ENCODE assay signal across 8 mouse cellular contexts in the genomic region with DNA sequence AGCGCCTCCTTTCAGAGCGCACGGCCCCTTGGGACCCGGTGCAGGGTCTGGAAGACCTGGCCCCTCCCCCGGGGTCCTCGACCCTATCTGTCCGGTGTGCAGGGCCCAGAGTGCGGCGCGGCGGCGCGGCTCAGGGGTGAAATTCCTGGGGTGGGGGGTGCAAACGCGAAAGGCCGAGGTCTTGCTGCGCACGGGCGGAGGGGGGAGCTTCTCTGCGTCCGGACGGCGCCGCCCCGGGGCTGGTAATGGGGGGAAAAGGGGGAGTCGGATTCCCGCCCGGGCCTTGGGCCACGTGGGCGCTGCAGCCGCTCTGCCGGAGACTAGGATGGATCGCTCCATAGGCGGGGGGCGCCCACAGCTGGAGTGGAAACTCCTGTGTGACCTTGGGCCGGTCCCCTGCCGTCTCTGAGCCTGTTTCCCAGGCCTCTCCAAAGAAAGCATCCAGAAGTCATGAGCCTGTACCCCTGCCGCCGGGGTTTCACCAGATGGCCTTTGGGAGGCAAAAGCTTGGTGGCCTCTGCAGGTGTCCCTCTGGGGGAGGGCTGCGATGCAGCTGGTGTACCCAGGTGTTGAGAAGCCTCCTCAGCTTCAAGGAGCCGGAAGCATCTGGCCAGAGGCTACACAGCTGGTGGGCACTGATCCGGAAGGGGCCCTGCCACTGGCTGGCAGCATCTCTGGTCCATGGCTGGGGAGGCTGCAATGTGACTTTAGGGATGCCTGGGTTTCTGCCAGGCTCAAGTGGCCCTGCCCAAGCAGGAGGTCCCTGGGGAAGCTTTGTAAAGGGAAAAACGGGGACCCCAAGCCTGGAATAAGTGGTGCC. TPM values are rescaled to one million over a fixed set of nuclear protein-coding genes. Genes with fewer than 3 reads are reported as not detected.
A peak's percentile ranks its signal among the peaks of the same experiment; 100 is the strongest.
DNase-seq lines count a peak whose midpoint lies in the region; ATAC-seq and TF ChIP-seq lines count a peak whose summit lies in the region.

No protein-coding gene starts in this region.

- no peak for DNase-seq in G1E (ENCODE audit: low spot score)
- peak; percentile 71 for DNase-seq in brain, adult 2 months (ENCODE audit: low read depth, low spot score)
- DNase-seq in forebrain, embryonic 10.5 days (ENCODE audit: extremely low spot score, low spot score) = peak; percentile 87
- DNase-seq in heart, postnatal 0 days (ENCODE audit: low spot score) = peak; percentile 86
- DNase-seq in kidney, postnatal 14 days = peak; percentile 86
- peak; percentile 90 for DNase-seq in retina, postnatal 1 day

- peak overlapping the region; percentile 69; the same call in 1 of the 2 replicates for H3K4me3 ChIP-seq in G1E (ENCODE audit: low read depth, low read length)
- peak overlapping the region; percentile 82 for H3K4me3 ChIP-seq in forebrain, embryonic 10.5 days
- H3K4me3 ChIP-seq in heart, postnatal 0 days (ENCODE audit: low read depth, low read length) = peak overlapping the region; percentile 90
- peak overlapping the region; percentile 86 for H3K4me3 ChIP-seq in lung, embryonic 16.5 days (ENCODE audit: low read length)

- 2% methylated on average over 43 of the region's 43 CpGs for WGBS in forebrain, embryonic 10.5 days
- WGBS in heart, postnatal 0 days = 2% methylated on average over 37 of the region's 43 CpGs
- WGBS in lung, embryonic 16.5 days = 2% methylated on average over 43 of the region's 43 CpGs

- peak; percentile 61; the same call in 1 of the 2 replicates for TF ChIP-seq EP300 in heart, postnatal 0 days (IDR thresholded peaks at IDR 0.05; ENCODE audit: low read depth)

- no peak for ATAC-seq in G1E (ENCODE audit: extremely low read depth, insufficient number of reproducible peaks, low FRiP score, poor library complexity, severe bottlenecking)
- ATAC-seq in heart, postnatal 0 days (ENCODE audit: insufficient read depth, low read depth) = peak; percentile 82
- ATAC-seq in lung, embryonic 16.5 days (ENCODE audit: low read depth) = peak; percentile 77
- ATAC-seq in monocyte, adult 5-6 weeks (replicated peaks; ENCODE audit: insufficient number of reproducible peaks, low FRiP score, low TSS enrichment, poor library complexity, severe bottlenecking) = no peak

- H3K27me3 ChIP-seq in G1E (ENCODE audit: insufficient read depth, low read length) = peaks cover 62% of the 10 kb centered on the region
- H3K27me3 ChIP-seq in forebrain, embryonic 10.5 days (ENCODE audit: poor library complexity, severe bottlenecking) = 0 out of 2 replicates have a peak, but pooled peaks cover 4% of the 10 kb centered on the region
- H3K27me3 ChIP-seq in heart, postnatal 0 days (ENCODE audit: control insufficient read depth, insufficient read depth, low read length) = no peaks in the 10 kb centered on the region
- no peaks in the 10 kb centered on the region for H3K27me3 ChIP-seq in lung, embryonic 16.5 days (ENCODE audit: control insufficient read depth, insufficient read depth, low read depth, low read length)

- peak overlapping the region; percentile 96 for H3K9ac ChIP-seq in heart, postnatal 0 days (replicated peaks; ENCODE audit: low read depth, low read length)
- H3K9ac ChIP-seq in lung, embryonic 16.5 days (ENCODE audit: low read length) = peak overlapping the region; percentile 93

- H3K27ac ChIP-seq in forebrain, embryonic 10.5 days = peak overlapping the region; percentile 98
- peak overlapping the region; percentile 97 for H3K27ac ChIP-seq in heart, postnatal 0 days (ENCODE audit: low read depth)
- peak overlapping the region; percentile 92 for H3K27ac ChIP-seq in lung, embryonic 16.5 days (ENCODE audit: low read length)

- H3K9me3 ChIP-seq in G1E (replicated peaks) = no peaks in the 10 kb centered on the region
- H3K9me3 ChIP-seq in forebrain, embryonic 10.5 days = no peaks in the 10 kb centered on the region
- H3K9me3 ChIP-seq in heart, postnatal 0 days (replicated peaks; ENCODE audit: control insufficient read depth, low read length) = no peaks in the 10 kb centered on the region
- no peaks in the 10 kb centered on the region for H3K9me3 ChIP-seq in lung, embryonic 16.5 days (ENCODE audit: control insufficient read depth, low read length)

- H3K36me3 ChIP-seq in G1E (replicated peaks) = peaks cover 34% of the 10 kb centered on the region
- peaks cover 51% of the 10 kb centered on the region for H3K36me3 ChIP-seq in forebrain, embryonic 10.5 days (replicated peaks)
- H3K36me3 ChIP-seq in heart, postnatal 0 days (replicated peaks; ENCODE audit: control insufficient read depth, insufficient read depth, low read length) = peaks cover 38% of the 10 kb centered on the region
- peaks cover 22% of the 10 kb centered on the region for H3K36me3 ChIP-seq in lung, embryonic 16.5 days (ENCODE audit: control insufficient read depth, insufficient read depth, low read length)

- H3K4me1 ChIP-seq in G1E (ENCODE audit: insufficient read depth, low read depth, low read length) = peaks cover 27% of the 10 kb centered on the region
- H3K4me1 ChIP-seq in forebrain, embryonic 10.5 days = peaks cover 48% of the 10 kb centered on the region
- H3K4me1 ChIP-seq in heart, postnatal 0 days (ENCODE audit: control insufficient read depth, insufficient read depth) = peaks cover 19% of the 10 kb centered on the region
- peaks cover 23% of the 10 kb centered on the region for H3K4me1 ChIP-seq in lung, embryonic 16.5 days (replicated peaks; ENCODE audit: control insufficient read depth, insufficient read depth, low read length)

- peak overlapping the region; percentile 98 for H3K4me2 ChIP-seq in heart, postnatal 0 days (ENCODE audit: low read depth, low read length)
- peak overlapping the region; percentile 72 for H3K4me2 ChIP-seq in lung, embryonic 16.5 days (ENCODE audit: low read depth, low read length)

- no peak for TF ChIP-seq CTCF in G1E (IDR thresholded peaks at IDR 0.05; ENCODE audit: low read depth, low read length)
- no peak for TF ChIP-seq CTCF in heart, postnatal 0 days (IDR thresholded peaks at IDR 0.05; ENCODE audit: low read depth)

RNA-seq across cellular contexts. Expression of a gene that starts 1.4 kb away (rescaled TPM):
- total RNA-seq in G1E (2014; fragmentation: Nextera tagmentation) (not detected in 2 replicates), G1E (2017) (0.05 and 0.12 TPM in 2 replicates)
- 0.07 and 0.08 TPM in 2 replicates for polyA plus RNA-seq in G1E (2012)
- 4.1 and 4.8 TPM in 2 replicates for polyA plus RNA-seq in forebrain, embryonic 10.5 days (2016; fragmentation: Nextera tagmentation; extraction: Ambion mirVana)
- total RNA-seq in heart, postnatal 0 days (2014; rRNA removed; ENCODE audit: low replicate concordance) = 34.5 and 69.3 TPM in 2 replicates
- 12.1 and 13.2 TPM in 2 replicates for polyA plus RNA-seq in heart, postnatal 0 days (2015; fragmentation: Nextera tagmentation; extraction: Ambion mirVana)
- 7.3 and 7.4 TPM in 2 replicates for polyA plus RNA-seq in lung, embryonic 16.5 days (2015; fragmentation: Nextera tagmentation; extraction: Ambion mirVana)
- not detected in 3 replicates for total RNA-seq in monocyte, adult 5-6 weeks (2017)

RNA-seq across cellular contexts. Expression of a gene that starts 16.9 kb away (rescaled TPM):
- total RNA-seq in G1E (2014; fragmentation: Nextera tagmentation) (not detected in 2 replicates), G1E (2017) (not detected in 2 replicates)
- polyA plus RNA-seq in G1E (2012) = not detected in 2 replicates
- polyA plus RNA-seq in forebrain, embryonic 10.5 days (2016; fragmentation: Nextera tagmentation; extraction: Ambion mirVana) = 0.12 TPM in 1 of 2 replicates, not detected in the other
- total RNA-seq in heart, postnatal 0 days (2014; rRNA removed; ENCODE audit: low replicate concordance) = 20.7 and 28.2 TPM in 2 replicates
- polyA plus RNA-seq in heart, postnatal 0 days (2015; fragmentation: Nextera tagmentation; extraction: Ambion mirVana) = 12.6 and 14.5 TPM in 2 replicates
- 0.57 and 2.2 TPM in 2 replicates for polyA plus RNA-seq in lung, embryonic 16.5 days (2015; fragmentation: Nextera tagmentation; extraction: Ambion mirVana)
- total RNA-seq in monocyte, adult 5-6 weeks (2017) = not detected in 3 replicates

RNA-seq across cellular contexts. Expression of a gene that starts 31.8 kb away (rescaled TPM):
- total RNA-seq in G1E (2014; fragmentation: Nextera tagmentation) (not detected in 2 replicates), G1E (2017) (not detected in 2 replicates)
- not detected in 2 replicates for polyA plus RNA-seq in G1E (2012)
- polyA plus RNA-seq in forebrain, embryonic 10.5 days (2016; fragmentation: Nextera tagmentation; extraction: Ambion mirVana) = not detected in 2 replicates
- 62.3 and 75.4 TPM in 2 replicates for total RNA-seq in heart, postnatal 0 days (2014; rRNA removed; ENCODE audit: low replicate concordance)
- polyA plus RNA-seq in heart, postnatal 0 days (2015; fragmentation: Nextera tagmentation; extraction: Ambion mirVana) = 52.7 and 53.0 TPM in 2 replicates
- 1.4 and 2.4 TPM in 2 replicates for polyA plus RNA-seq in lung, embryonic 16.5 days (2015; fragmentation: Nextera tagmentation; extraction: Ambion mirVana)
- total RNA-seq in monocyte, adult 5-6 weeks (2017) = not detected in 3 replicates

RNA-seq across cellular contexts. Expression of a gene that starts 41.5 kb away (rescaled TPM):
- 267 and 339 TPM in 2 replicates for total RNA-seq in G1E (2014; fragmentation: Nextera tagmentation)
- total RNA-seq in G1E (2017) = 109 and 135 TPM in 2 replicates
- polyA plus RNA-seq in G1E (2012) = 22.6 and 33.2 TPM in 2 replicates
- polyA plus RNA-seq in forebrain, embryonic 10.5 days (2016; fragmentation: Nextera tagmentation; extraction: Ambion mirVana) = 52.9 and 60.5 TPM in 2 replicates
- 44.0 and 44.8 TPM in 2 replicates for total RNA-seq in heart, postnatal 0 days (2014; rRNA removed; ENCODE audit: low replicate concordance)
- 30.2 and 31.1 TPM in 2 replicates for polyA plus RNA-seq in heart, postnatal 0 days (2015; fragmentation: Nextera tagmentation; extraction: Ambion mirVana)
- polyA plus RNA-seq in lung, embryonic 16.5 days (2015; fragmentation: Nextera tagmentation; extraction: Ambion mirVana) = 61.9 and 69.5 TPM in 2 replicates
- 193 to 365 TPM (median 198 TPM) in 3 replicates for total RNA-seq in monocyte, adult 5-6 weeks (2017)

RNA-seq across cellular contexts. Expression of a gene that starts 50.4 kb away (rescaled TPM):
- total RNA-seq in G1E (2014; fragmentation: Nextera tagmentation) (12.9 and 19.0 TPM in 2 replicates), G1E (2017) (39.7 and 52.8 TPM in 2 replicates)
- polyA plus RNA-seq in G1E (2012) = 7.1 and 9.7 TPM in 2 replicates
- polyA plus RNA-seq in forebrain, embryonic 10.5 days (2016; fragmentation: Nextera tagmentation; extraction: Ambion mirVana) = 85.3 and 87.5 TPM in 2 replicates
- 109 and 136 TPM in 2 replicates for total RNA-seq in heart, postnatal 0 days (2014; rRNA removed; ENCODE audit: low replicate concordance)
- 362 and 379 TPM in 2 replicates for polyA plus RNA-seq in heart, postnatal 0 days (2015; fragmentation: Nextera tagmentation; extraction: Ambion mirVana)
- 94.0 and 104 TPM in 2 replicates for polyA plus RNA-seq in lung, embryonic 16.5 days (2015; fragmentation: Nextera tagmentation; extraction: Ambion mirVana)
- total RNA-seq in monocyte, adult 5-6 weeks (2017) = 14.6 to 46.7 TPM (median 28.7 TPM) in 3 replicates

Comparison
In these comparisons a context has a peak if more than half of its experiments do, and no peak if none do; other contexts are left out.
1. ATAC-seq: peak in heart, postnatal 0 days (single experiment) and lung, embryonic 16.5 days (single experiment); none in G1E (single experiment) and monocyte, adult 5-6 weeks (single experiment).
2. RNA of a gene that starts 31.8 kb away (polyA plus RNA-seq): 52.7 to 53.0 TPM in heart, postnatal 0 days; 1.4 to 2.4 TPM in lung, embryonic 16.5 days, not detected in G1E and not detected in forebrain, embryonic 10.5 days; every median in the first group is over 10 times any median in the second.
3. Peak in every context shown above with its lines, with median percentiles within 50 percentile points of each other: H3K4me3 ChIP-seq and H3K27ac ChIP-seq.